Mouse (Mus musculus): Measurements from ENCODE around the gene Col6a3.
A peak's percentile ranks its signal among the peaks of the same experiment; 100 is the strongest.

- peak; percentile 32 for TF ChIP-seq CEBPB (IDR thresholded peaks at IDR 0.05; ENCODE audit: low read depth)
- no peak for TF ChIP-seq CTCF (IDR thresholded peaks at IDR 0.05; ENCODE audit: control insufficient read depth, insufficient read depth, insufficient read length)
- no peak for TF ChIP-seq MYOG (IDR thresholded peaks at IDR 0.05; ENCODE audit: control insufficient read depth, extremely low read depth, insufficient read length)
- no peak for TF ChIP-seq USF1 (IDR thresholded peaks at IDR 0.05; ENCODE audit: low read depth)
- no peak for TF ChIP-seq MAX (IDR thresholded peaks at IDR 0.05)
These were observed 120.0 kb downstream of the Col6a3 start for GRCm38 (mm10) chr1:90723754-90724153.
